Mouse (Mus musculus) mouse trophoblast stem cell (cell line): ENCODE measurements around the gene Tctex1d4.

Experiments
- in situ Hi-C, 2 experiments: fragments of 300-500 bp; cut with MseI, MboI; formaldehyde crosslinking; loops; 2 replicates in 1 of 2; 3 replicates in 1 of 2; pipeline ENCODE4 v1.15.1; 2025

Tctex1d4 gene

DNA sequence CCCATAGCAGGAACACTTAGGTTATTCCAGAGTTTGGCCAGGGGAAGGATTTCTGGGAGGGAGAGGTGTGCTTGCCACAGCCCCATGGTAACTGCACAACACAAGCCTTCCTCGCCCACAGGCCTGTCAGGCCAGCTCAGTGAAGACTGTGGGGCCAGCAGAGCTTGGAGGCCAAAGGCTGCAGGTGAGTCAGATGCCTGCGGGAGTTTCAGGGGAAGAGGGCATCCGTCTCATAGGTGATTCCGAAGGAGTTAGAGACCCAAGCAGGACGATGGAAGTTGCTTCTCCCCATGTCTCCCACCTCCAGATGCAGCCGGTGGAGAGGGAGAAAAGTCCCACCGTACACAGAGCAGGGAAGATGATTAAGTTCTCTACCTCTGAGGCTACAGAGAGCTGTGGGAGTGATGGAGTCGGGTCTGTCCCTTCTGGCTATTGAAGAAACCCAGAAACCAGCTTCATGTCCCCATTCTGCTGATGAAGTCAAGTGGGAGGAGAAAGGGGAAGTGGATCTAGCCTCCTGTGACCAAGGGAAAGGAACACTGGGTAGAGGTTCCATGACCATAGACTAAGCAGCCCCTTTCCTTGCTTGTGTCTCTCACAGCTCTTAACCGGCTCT lies at the start of gene Tctex1d4:
Gene Tctex1d4 (plus strand): TSS at position 120 of the 616 bp plus-strand sequence.
- in situ Hi-C loops = no loop called here

DNA sequence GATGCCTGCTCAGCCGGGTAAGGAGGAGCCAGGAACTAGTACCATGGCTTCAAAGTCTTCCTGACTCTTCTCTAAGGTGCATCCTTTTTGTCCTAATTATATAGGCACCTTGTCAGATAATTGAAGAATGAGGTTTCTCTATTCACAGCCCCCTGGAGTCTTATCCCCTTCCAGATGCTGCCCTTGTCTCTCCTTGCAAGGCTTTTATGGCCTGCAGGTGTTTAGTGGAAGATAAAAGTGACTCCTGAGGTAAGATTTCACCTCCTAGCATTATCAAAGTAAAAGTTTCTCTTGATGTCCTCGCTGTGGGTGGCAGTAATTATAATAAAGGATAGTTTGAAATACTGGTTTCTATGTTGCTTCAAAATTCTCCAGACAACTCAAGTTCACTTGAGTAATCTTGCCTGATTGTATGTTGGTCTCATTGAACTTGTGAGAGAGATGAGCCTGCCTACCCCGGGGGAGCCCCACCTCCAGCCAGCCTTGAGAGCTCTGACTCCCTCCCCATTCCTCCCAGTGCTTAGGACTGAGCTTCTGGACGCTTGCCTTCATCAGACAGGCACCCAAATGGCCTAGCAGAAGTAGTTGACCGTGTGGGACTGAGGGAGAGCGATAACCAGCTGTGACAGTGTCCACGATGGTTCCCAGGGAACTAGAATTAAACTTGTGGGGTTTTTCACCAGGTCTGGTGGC lies 38.5 kb upstream of the Tctex1d4 start:
- in situ Hi-C loops = no loop called here

DNA sequence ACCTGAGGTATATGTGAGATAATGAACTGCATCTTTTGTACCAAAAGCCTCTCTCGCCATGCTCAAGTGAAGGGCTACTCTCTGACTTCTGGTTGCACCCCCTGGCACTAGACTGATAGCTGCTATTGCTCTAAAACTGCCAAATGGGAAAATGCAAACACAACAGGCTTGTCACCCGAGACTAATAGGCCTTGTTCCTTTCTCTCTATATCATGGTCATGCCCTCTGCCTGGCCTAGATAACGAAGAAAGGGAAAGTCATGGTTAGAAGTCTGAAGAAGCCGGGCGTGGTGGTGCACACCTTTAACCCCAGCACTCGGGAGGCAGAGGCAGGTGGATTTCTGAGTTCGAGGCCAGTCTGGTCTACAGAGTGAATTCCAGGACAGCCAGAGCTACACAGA lies 36.0 kb upstream of the Tctex1d4 start:
- in situ Hi-C loops = no loop called here

DNA sequence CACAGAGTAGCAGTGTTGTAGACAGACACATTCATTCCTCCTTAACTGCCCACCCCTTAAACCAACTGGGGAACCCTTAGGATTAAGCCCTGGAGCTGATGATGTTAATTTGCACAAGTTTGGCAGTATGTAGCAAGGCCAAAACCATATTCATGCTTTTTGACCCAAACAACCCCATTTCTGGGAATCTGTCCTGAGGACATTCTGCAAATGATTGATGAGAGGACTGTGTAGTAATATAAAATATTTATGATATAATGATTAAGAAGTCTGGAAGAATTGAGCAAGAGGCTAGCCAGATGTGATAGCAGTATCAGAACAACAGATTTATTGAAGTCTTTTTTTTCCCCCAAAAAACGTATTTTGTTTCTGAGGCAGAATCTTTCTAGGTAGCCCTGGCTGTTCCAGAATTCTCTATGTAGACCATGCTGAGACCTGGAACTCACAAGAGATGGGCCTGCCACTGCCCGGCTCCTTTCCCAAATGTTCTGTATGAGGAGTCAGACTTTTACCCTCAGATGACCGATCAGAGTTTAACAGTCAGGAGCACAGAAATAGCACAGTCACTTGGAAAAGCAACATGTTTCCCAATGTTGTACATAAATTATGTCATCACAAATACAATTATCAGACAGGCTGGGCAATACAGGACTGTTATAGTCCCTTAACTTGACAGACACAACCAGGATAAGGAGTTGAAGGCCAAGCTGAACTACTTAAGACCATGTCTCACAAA lies 31.8 kb upstream of the Tctex1d4 start:
- in situ Hi-C loops = no loop called here

DNA sequence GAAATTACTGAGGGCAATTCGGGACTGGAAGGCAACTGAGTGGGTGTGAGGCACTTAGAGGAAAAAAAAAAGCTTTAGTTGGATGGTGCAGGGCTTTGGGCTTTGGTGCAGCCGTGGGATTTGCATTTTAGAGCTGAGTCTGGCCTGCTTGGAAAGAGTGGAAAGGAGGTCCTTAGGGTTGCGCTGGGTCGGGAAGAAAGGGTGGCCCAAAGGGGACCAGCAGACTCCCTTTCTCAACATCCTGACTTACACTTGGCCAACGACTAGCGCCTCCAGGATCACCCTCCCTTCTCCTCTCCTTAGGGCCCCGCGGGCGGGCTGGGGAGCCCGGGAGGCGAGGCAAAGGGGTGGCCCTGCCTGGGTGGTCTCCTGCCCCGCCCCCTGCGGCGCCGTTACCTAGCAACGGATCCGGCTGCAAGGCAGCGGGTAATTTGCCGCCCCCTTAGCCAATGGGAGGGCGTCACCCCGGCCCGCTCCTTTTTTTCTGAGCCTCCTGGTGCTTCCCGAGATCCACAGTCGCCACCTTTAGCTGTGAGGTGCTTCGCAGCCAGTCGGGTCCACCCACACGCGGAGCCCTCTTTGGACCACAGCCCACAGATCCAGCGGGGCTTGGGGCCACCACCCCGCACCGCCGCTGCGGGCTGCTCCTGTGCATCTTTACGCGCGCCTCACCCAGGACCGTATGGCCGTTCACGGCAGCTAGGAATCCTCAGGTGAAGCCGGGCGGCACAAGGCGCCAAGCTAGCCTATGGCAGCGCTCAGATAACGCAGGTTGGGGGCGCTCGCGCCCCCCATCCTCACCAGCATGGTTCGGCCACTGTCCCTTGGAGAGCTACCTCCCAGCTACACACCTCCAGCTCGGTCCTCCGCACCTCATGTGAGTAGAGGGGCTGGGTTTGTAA lies 30.8 kb upstream of the Tctex1d4 start, which contains the start of gene Ptch2:
Gene Ptch2 (plus strand): TSS at position 525 of the 902 bp plus-strand sequence.
- in situ Hi-C loops = no loop called here

DNA sequence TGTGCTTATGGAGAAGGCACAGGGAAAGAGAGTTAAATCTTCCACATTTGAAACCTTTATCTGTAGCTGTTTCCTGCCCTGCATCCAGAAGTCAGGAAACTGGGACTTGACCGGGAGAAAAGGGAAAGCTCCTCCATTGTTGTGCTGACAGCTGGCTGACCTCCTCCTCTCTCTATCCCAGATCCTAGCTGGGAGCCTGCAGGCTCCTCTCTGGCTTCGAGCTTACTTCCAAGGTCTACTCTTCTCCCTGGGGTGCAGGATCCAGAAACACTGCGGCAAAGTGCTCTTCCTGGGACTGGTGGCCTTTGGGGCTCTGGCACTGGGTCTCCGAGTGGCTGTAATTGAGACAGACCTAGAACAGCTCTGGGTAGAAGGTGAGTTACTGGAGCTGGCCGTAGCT lies 29.9 kb upstream of the Tctex1d4 start:
- in situ Hi-C loops = no loop called here

DNA sequence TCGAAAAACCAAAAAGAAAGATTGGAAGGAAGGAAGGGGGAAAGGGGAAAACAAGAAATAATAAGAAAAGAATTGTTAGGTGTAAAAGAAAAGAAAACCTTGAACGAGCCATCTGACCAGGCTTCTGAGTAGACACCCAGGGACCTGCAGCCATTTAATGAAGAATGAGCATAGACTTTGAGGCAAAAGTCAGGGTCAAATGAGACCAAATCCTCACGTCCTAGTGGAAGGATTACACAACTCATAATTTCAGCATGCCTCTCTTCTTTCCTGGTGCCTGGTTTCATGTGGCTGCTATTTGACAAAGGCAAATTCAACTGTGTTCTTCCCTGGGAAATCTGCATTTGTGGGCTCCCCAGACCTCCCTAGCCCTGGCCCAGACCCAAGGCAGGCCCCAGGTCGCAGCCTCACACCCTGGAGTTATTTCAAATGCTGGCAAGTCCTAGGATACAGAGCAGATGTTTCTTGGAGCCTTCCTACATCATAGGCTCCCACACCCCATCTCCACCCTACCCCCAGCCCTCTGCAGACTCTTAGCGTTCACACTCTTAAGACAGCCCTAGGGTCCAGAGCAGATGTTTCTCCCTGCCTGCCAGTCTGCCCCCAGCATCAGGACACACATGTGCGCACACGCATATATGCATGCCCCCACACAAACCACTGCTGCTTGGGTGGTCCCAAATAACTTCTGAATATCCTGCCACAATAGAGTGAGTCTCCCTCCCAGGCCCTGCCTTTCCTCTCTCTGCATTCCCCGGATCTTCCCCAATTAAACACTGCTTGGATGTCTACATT lies 28.4 kb upstream of the Tctex1d4 start:
- in situ Hi-C loops = no loop called here

DNA sequence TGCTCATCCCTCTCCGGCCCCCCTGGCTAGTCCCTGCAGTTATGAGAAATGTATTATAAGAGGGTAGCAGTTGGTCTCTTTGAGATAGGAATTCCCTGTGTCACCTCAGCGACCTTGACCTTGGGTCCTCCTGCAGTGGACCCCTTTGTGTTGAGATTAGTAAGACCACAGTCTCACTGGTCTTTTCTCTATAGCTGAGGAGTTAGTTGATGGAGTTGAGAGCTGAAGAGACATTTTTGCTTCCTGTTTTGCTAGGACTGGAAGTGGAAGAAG lies 27.9 kb upstream of the Tctex1d4 start:
- in situ Hi-C loops = no loop called here

DNA sequence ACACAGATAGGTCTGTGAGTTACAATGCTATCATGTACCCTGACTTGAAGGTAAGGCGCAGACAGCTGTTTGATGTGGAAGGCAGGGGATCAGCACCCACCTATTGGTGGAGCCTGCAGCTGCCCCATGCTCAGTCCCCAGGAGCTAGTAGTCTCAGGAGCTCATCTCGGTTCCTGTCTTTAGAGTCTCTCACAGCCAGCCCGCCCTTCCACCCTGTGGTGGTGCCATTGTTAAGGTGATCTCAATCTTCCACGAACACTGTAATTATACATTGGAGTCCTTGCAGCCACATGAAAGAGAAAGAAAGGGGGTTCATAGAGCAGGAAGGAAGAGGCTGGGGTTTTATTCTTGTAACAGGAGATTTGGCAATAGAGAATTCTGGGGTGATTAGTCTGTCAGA lies 26.6 kb upstream of the Tctex1d4 start:
- in situ Hi-C loops = loop anchor here (5.0 kb wide), 2 partner anchors 37 to 42 kb away; no protein-coding TSS in a partner anchor

DNA sequence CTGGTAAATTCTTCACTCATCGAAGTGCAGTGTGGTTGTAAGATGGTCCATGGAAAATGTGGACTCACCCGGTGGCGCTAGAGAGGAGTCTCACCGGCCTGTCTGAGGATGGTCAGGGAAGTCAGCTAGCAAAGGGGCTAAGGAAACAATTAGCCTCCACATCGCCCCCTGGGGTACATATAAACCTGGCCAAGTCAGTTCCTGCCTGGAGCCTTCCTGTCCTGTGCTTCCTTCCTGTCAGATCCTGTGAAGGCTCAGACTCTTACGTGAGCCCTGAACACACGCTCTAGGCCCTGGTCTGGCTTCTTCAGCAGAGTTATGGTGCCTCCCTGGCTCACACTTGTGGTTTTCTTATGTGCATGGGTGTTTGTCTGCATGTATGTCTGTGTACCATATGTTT lies 25.4 kb upstream of the Tctex1d4 start:
- in situ Hi-C loops = loop anchor here (5.0 kb wide), 2 partner anchors 36 to 41 kb away; no protein-coding TSS in a partner anchor

DNA sequence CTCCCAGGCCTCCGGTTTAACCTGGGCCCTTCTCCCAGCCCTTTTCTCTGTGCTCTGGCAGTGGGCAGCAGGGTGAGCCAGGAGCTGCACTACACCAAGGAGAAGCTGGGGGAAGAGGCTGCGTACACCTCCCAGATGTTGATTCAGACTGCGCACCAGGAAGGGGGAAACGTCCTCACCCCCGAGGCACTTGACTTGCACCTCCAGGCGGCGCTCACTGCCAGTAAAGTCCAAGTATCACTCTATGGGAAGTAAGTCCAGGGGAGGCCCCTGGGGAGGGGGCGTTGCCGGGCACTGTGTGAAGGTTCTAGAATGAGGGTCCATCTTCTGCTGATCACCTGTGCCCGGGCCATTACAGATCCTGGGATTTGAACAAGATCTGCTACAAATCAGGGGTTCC lies 21.9 kb upstream of the Tctex1d4 start:
- in situ Hi-C loops = loop anchor here (5.0 kb wide), 2 partner anchors 33 to 38 kb away; no protein-coding TSS in a partner anchor

DNA sequence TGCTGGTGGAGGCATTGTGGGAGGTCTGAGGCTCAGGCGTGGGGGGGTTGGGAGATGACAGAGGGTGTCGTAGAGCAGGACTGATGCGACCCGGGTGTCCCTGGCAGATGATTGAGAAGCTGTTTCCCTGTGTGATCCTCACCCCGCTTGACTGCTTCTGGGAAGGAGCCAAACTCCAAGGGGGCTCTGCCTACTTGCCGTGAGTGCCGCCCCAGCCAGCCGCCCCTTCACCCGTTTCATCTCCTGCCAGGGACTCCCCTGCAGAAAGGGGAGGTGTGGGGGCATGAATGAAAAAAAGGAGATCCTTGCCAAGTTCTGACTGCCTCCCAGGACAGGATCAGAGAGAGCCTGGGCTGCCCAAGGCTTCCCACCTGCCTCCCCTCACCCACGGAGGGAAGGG lies 21.5 kb upstream of the Tctex1d4 start:
- in situ Hi-C loops = no loop called here

DNA sequence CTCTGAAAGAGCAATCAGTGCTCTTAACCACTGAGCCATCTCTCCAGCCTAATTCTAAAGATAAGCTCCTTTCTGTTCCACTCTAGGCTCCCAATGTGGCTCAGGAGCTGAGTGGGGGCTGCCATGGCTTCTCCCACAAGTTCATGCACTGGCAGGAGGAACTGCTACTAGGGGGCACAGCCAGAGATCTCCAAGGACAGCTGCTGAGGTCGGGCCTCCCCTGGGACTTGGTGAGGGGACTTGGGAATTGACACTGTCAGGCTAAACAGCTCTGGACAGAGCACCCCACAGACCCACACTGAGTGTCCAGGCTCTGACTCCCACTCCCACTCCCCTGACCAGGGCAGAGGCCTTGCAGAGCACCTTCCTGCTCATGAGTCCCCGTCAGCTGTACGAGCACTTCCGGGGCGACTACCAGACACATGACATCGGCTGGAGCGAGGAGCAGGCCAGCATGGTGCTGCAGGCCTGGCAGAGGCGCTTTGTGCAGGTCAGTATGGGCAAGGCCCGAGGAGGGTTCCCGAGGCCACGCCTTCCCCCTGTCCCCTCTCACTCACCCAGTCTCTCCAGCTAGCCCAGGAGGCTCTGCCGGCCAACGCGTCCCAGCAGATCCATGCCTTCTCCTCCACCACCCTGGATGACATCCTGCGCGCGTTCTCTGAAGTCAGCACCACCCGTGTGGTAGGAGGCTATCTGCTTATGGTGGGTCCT lies 18.6 kb upstream of the Tctex1d4 start:
- in situ Hi-C loops = no loop called here

DNA sequence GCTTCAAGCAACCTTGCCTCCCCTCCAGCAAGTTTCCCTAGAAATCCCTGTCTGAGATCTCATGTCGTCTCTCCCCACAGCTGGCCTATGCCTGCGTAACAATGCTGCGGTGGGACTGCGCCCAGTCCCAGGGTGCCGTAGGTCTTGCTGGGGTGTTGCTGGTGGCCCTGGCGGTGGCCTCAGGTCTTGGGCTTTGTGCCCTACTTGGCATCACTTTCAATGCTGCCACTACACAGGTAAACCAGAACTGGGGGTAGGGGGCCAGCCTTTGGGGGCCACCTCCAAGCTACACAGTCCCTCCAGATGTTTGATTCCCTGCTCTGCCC lies 18.1 kb upstream of the Tctex1d4 start:
- in situ Hi-C loops = no loop called here

DNA sequence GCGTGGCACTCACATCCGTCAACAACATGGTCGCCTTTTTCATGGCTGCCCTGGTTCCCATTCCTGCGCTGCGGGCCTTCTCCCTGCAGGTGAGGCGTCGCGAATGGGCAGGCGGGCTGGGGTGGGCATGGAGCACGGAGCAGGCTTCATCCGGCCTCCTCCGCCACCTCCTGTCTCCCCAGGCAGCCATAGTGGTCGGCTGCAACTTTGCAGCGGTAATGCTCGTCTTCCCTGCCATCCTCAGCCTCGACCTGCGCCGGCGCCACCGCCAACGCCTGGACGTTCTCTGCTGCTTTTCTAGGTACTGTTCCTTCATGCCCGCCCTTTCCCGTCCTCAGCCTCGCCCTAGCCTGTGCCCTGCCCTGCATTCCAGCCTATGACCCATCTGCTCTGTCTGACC lies 17.3 kb upstream of the Tctex1d4 start:
- in situ Hi-C loops = no loop called here

DNA sequence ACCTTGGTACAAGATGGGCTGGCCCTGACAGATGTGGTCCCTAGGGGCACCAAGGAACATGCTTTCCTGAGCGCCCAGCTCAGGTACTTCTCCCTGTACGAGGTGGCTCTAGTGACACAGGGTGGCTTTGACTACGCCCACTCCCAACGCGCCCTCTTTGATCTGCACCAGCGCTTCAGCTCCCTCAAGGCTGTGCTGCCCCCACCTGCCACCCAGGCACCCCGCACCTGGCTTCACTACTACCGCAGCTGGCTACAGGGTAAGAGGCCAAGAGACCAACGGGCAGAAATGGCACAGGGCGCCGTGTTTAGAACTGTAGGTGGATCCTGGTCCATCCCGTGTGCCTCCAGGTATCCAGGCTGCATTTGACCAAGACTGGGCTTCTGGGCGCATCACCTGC lies 16.3 kb upstream of the Tctex1d4 start:
- in situ Hi-C loops = no loop called here

DNA sequence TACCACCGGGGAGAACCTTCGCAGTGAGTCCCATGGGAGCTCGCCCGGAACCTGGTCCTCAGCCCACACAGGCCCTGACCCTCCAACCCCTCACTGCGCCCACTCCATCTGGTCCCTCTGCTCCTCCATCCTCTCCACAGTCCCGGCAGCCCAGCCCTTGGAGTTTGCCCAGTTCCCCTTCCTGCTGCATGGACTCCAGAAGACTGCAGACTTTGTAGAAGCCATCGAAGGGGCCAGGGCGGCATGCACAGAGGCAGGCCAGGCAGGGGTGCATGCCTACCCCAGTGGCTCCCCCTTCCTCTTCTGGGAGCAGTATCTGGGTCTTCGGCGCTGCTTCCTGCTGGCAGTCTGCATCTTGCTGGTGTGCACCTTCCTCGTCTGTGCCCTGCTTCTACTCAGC lies 15.6 kb upstream of the Tctex1d4 start:
- in situ Hi-C loops = no loop called here

DNA sequence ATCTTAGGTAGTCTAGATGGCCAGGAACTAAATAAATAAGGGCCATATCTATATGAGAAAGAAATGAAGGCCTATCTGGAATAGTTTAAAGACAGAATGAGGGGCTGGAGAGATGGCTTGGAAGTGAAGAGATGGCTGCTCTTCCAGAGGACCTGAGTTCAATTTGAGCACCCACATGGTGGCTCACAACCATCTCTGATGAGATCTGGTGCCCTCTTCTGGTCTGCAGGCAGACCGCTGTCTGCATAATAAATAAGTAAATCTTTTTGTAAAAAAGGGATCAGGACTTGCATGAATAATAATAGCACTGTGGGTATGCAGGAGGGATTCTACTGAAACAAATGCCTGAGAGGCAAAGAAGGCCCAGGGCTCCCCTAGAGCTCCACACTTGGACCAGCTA lies 13.4 kb upstream of the Tctex1d4 start:
- in situ Hi-C loops = no loop called here

DNA sequence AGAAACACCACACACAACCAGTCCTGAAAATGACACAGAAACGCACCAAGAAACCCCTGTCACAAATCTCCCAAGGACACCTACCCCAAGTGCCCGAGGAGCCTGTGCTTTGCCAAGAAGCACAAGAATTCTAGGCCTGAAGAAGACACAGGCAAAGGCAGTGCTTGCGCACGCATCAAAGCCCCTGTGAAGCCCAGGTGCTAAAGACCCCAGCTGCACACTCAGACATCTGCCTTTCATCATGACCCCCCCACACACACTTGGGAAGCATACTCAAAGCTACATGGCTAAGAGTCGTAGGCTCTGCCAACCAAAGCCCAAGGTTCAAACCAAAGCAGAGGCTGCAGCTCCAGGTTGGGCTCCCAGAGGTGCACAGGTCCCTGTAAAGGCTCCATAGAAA lies 11.0 kb upstream of the Tctex1d4 start:
- in situ Hi-C loops = no loop called here

DNA sequence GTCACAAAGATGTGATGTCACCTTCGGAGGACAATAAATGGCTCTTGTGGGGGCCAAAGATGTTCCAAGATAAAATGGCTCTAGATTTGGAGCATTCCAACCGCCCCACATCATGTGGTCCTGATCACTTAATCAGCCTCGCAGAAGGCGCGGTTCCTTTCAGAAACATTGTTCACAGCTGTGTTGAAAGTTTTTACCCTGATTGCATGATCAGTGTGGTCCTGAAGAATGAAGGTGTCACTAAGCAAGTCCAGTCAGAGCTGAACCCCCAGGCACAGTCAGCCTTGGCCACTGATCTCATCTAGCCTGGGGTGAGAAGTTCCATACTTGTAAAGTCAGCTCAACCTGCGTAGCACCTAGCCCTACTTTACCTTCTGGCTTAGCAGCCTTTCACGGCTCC lies 8.7 kb upstream of the Tctex1d4 start:
- in situ Hi-C loops = no loop called here

DNA sequence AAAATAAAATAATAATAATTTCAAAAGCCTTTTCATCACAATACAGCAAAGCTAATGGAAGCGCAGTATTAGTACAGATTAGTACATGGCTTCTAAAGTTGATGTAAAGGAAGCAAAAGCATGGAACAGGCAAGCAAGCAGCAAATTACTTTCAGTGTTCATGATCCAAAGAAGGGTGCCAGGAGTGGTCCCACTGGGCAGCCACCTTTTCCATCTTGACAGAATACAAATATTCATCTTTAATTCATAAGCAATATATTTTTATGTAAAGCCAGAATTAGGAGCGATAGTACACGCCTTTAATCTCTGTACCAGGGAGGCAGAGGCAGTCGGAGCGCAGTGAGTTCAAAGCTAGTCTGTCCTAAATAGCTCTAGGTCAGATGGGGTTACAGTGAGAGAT lies 7.0 kb upstream of the Tctex1d4 start:
- in situ Hi-C loops = no loop called here
